10 mouse cellular contexts compared by ENCODE assay signal in genomic region chr3:121526096-121527093, GRCm38 (mm10). TPM values are rescaled to one million over a fixed set of nuclear protein-coding genes. Genes with fewer than 3 reads are reported as not detected.
DNase-seq lines count a peak whose midpoint lies in the region; ATAC-seq and TF ChIP-seq lines count a peak whose summit lies in the region.
"Had no signal": no experiment of that assay in that cellular context is flagged by ENCODE, and none has a peak within 500 bp of the region (broad histone marks: within the 10 kb centered on the region; RNA-seq: fewer than 3 reads in every experiment).

No protein-coding gene starts in this region.

- H3K36me3 ChIP-seq in forebrain, embryonic 13.5 days (ENCODE audit: poor library complexity, severe bottlenecking), result no peaks in the 10 kb centered on the region
- H3K36me3 ChIP-seq in forebrain, embryonic 10.5 days (replicated peaks), result no peaks in the 10 kb centered on the region
- H3K36me3 ChIP-seq in kidney, postnatal 0 days (ENCODE audit: insufficient read depth, low read length), result no peaks in the 10 kb centered on the region
- H3K36me3 ChIP-seq in kidney, embryonic 14.5 days (ENCODE audit: control insufficient read depth, insufficient read depth, low read length), result no peaks in the 10 kb centered on the region
- H3K36me3 ChIP-seq in limb, embryonic 14.5 days (ENCODE audit: control insufficient read depth, insufficient read depth, low read length), result no peaks in the 10 kb centered on the region

- 81% methylated on average over 17 of the region's 17 CpGs for WGBS in forebrain, embryonic 13.5 days
- WGBS in forebrain, embryonic 10.5 days, result 75% methylated on average over 17 of the region's 17 CpGs
- WGBS in kidney, postnatal 0 days, result 57% methylated on average over 17 of the region's 17 CpGs
- WGBS in kidney, embryonic 14.5 days, result 66% methylated on average over 17 of the region's 17 CpGs
- WGBS in limb, embryonic 14.5 days, result 45% methylated on average over 17 of the region's 17 CpGs
- 69% methylated on average over 17 of the region's 17 CpGs for WGBS in cerebellum, adult 2 months

- no peak overlapping the region for H3K27ac ChIP-seq in forebrain, embryonic 13.5 days
- H3K27ac ChIP-seq in forebrain, embryonic 10.5 days, result no peak overlapping the region
- 0 out of 2 replicates have a peak overlapping the region, but pooled peaks have one; percentile 10 for H3K27ac ChIP-seq in kidney, postnatal 0 days
- H3K27ac ChIP-seq in kidney, embryonic 14.5 days (ENCODE audit: low read depth, low read length), result no peak overlapping the region
- H3K27ac ChIP-seq in limb, embryonic 14.5 days (replicated peaks; ENCODE audit: low read depth, low read length), result no peak overlapping the region
- no peak overlapping the region for H3K27ac ChIP-seq in cerebellum, adult 2 months (ENCODE audit: insufficient read depth, low read length)
- H3K27ac ChIP-seq: hindbrain, postnatal 0 days had no signal

- DNase-seq in forebrain, embryonic 10.5 days (ENCODE audit: extremely low spot score, low spot score), result no peak
- no peak for DNase-seq in kidney, postnatal 0 days (ENCODE audit: low spot score)
- peak; percentile 9 for DNase-seq in brain, embryonic 14.5 days (ENCODE audit: low read depth)
- peak; percentile 71 for DNase-seq in limb, embryonic 14.5 days (ENCODE audit: low spot score)
- DNase-seq in cerebellum, adult 2 months, result no peak
- no peak for DNase-seq in adrenal gland, postnatal 36 days

- H3K4me1 ChIP-seq in forebrain, embryonic 13.5 days, result peaks cover 6% of the 10 kb centered on the region; the same call in 1 of the 2 replicates
- H3K4me1 ChIP-seq in forebrain, embryonic 10.5 days, result peaks cover 13% of the 10 kb centered on the region
- 0 out of 2 replicates have a peak, but pooled peaks cover 8% of the 10 kb centered on the region for H3K4me1 ChIP-seq in kidney, postnatal 0 days (replicated peaks; ENCODE audit: insufficient read depth, low read length)
- peaks cover 18% of the 10 kb centered on the region; the same call in 1 of the 2 replicates for H3K4me1 ChIP-seq in kidney, embryonic 14.5 days (ENCODE audit: control insufficient read depth, insufficient read depth, low read length)
- peaks cover 25% of the 10 kb centered on the region for H3K4me1 ChIP-seq in limb, embryonic 14.5 days (ENCODE audit: control insufficient read depth, insufficient read depth, low read length)
- H3K4me1 ChIP-seq in cerebellum, adult 2 months (ENCODE audit: control insufficient read depth, insufficient read depth, low read length), result no peaks in the 10 kb centered on the region

- TF ChIP-seq CTCF in kidney, postnatal 0 days (IDR thresholded peaks at IDR 0.05; ENCODE audit: low read depth), result no peak
- TF ChIP-seq CTCF in brain, embryonic 14.5 days (IDR thresholded peaks at IDR 0.05; ENCODE audit: borderline replicate concordance, extremely low read depth, insufficient read depth, insufficient read length), result no peak
- no peak for TF ChIP-seq CTCF in cerebellum, adult 2 months (IDR thresholded peaks at IDR 0.05; ENCODE audit: borderline replicate concordance, insufficient read depth, low read depth, low read length)

- no peaks in the 10 kb centered on the region for H3K9me3 ChIP-seq in forebrain, embryonic 13.5 days (replicated peaks)
- H3K9me3 ChIP-seq in forebrain, embryonic 10.5 days, result no peaks in the 10 kb centered on the region
- no peaks in the 10 kb centered on the region for H3K9me3 ChIP-seq in kidney, postnatal 0 days (replicated peaks; ENCODE audit: low read length)
- no peaks in the 10 kb centered on the region for H3K9me3 ChIP-seq in kidney, embryonic 14.5 days (ENCODE audit: control insufficient read depth, low read length)
- no peaks in the 10 kb centered on the region for H3K9me3 ChIP-seq in limb, embryonic 14.5 days (ENCODE audit: control insufficient read depth, low read length)

- no peak overlapping the region for H3K4me2 ChIP-seq in forebrain, embryonic 13.5 days
- H3K4me2 ChIP-seq in kidney, postnatal 0 days (ENCODE audit: low read length), result no peak overlapping the region
- H3K4me2 ChIP-seq in kidney, embryonic 14.5 days (replicated peaks; ENCODE audit: low read depth, low read length), result no peak overlapping the region
- H3K4me2 ChIP-seq in limb, embryonic 14.5 days (replicated peaks; ENCODE audit: low read depth, low read length, severe bottlenecking), result no peak overlapping the region

- H3K27me3 ChIP-seq in forebrain, embryonic 13.5 days, result peaks cover under 1% of the 10 kb centered on the region; the same call in 1 of the 2 replicates
- peaks cover 21% of the 10 kb centered on the region for H3K27me3 ChIP-seq in forebrain, embryonic 10.5 days (ENCODE audit: poor library complexity, severe bottlenecking)
- no peaks in the 10 kb centered on the region for H3K27me3 ChIP-seq in kidney, postnatal 0 days (ENCODE audit: insufficient read depth, low read length)
- no peaks in the 10 kb centered on the region for H3K27me3 ChIP-seq in kidney, embryonic 14.5 days (ENCODE audit: control insufficient read depth, insufficient read depth, low read length)
- H3K27me3 ChIP-seq in limb, embryonic 14.5 days (ENCODE audit: control insufficient read depth, insufficient read depth, low read length), result no peaks in the 10 kb centered on the region
- H3K27me3 ChIP-seq in cerebellum, adult 2 months (ENCODE audit: control insufficient read depth, insufficient read depth, low read length), result no peaks in the 10 kb centered on the region; the same call in 1 of the 2 replicates

- peak; percentile 59; the same call in 1 of the 2 replicates for ATAC-seq in forebrain, embryonic 13.5 days
- no peak for ATAC-seq in kidney, postnatal 0 days (replicated peaks; ENCODE audit: low FRiP score, low read depth)
- ATAC-seq in kidney, embryonic 14.5 days (ENCODE audit: low FRiP score, low TSS enrichment), result no peak
- peak; percentile 36; the same call in 1 of the 2 replicates for ATAC-seq in limb, embryonic 14.5 days (ENCODE audit: low FRiP score, low read depth)
- ATAC-seq: hindbrain, postnatal 0 days had no signal

- H3K4me3 ChIP-seq in forebrain, embryonic 13.5 days, result no peak overlapping the region
- no peak overlapping the region for H3K4me3 ChIP-seq in forebrain, embryonic 10.5 days
- H3K4me3 ChIP-seq in kidney, postnatal 0 days (replicated peaks; ENCODE audit: low read depth, low read length), result no peak overlapping the region
- no peak overlapping the region for H3K4me3 ChIP-seq in kidney, embryonic 14.5 days (ENCODE audit: low read length)
- H3K4me3 ChIP-seq in limb, embryonic 14.5 days (replicated peaks; ENCODE audit: low read length), result no peak overlapping the region
- no peak overlapping the region for H3K4me3 ChIP-seq in cerebellum, adult 2 months (replicated peaks; ENCODE audit: insufficient read depth, low read depth, low read length)

- TF ChIP-seq POLR2A in brain, embryonic 14.5 days (IDR thresholded peaks at IDR 0.05; ENCODE audit: borderline replicate concordance, extremely low read depth, insufficient read depth, insufficient read length, poor library complexity, severe bottlenecking), result no peak
- TF ChIP-seq POLR2A in limb, embryonic 14.5 days (IDR thresholded peaks at IDR 0.05; ENCODE audit: borderline replicate concordance, extremely low read depth, insufficient read depth, insufficient read length), result no peak
- TF ChIP-seq POLR2A in cerebellum, adult 2 months (IDR thresholded peaks at IDR 0.05; ENCODE audit: borderline replicate concordance, insufficient read depth, low read length), result no peak

- no peak overlapping the region for H3K9ac ChIP-seq in forebrain, embryonic 13.5 days
- H3K9ac ChIP-seq in kidney, postnatal 0 days (ENCODE audit: low read depth, low read length), result no peak overlapping the region
- H3K9ac ChIP-seq in kidney, embryonic 14.5 days (ENCODE audit: low read depth, low read length), result no peak overlapping the region
- H3K9ac ChIP-seq in limb, embryonic 14.5 days (ENCODE audit: low read depth, low read length, severe bottlenecking), result no peak overlapping the region

RNA-seq across cellular contexts. Expression of gene Slc44a3, which starts 5.8 kb away (rescaled TPM):
- polyA plus RNA-seq in forebrain, embryonic 13.5 days (2015; fragmentation: Nextera tagmentation; extraction: Ambion mirVana), result 0.39 and 0.57 TPM in 2 replicates
- polyA plus RNA-seq in forebrain, embryonic 10.5 days (2016; fragmentation: Nextera tagmentation; extraction: Ambion mirVana), result 0.55 and 0.64 TPM in 2 replicates
- polyA plus RNA-seq in kidney, postnatal 0 days (2015; fragmentation: Nextera tagmentation; extraction: Ambion mirVana), result 16.9 and 18.2 TPM in 2 replicates
- 5.6 and 9.0 TPM in 2 replicates for polyA plus RNA-seq in kidney, embryonic 14.5 days (2014; fragmentation: Nextera tagmentation; extraction: Ambion mirVana)
- 0.19 and 0.29 TPM in 2 replicates for polyA plus RNA-seq in brain, embryonic 14.5 days (2012; rRNA removed)
- polyA plus RNA-seq in limb, embryonic 14.5 days (2012; rRNA removed), result 0.82 and 0.91 TPM in 2 replicates
- 1.7 and 2.3 TPM in 2 replicates for polyA plus RNA-seq in limb, embryonic 14.5 days (2014; fragmentation: Nextera tagmentation; extraction: Ambion mirVana)
- polyA plus RNA-seq in cerebellum, adult 2 months (2012; rRNA removed), result 0.51 and 0.52 TPM in 2 replicates
- 10 to 100 TPM; 18.4 to 26.2 TPM for total RNA-seq in adrenal gland, postnatal 36 days (2021)
- total RNA-seq: left cerebral cortex, postnatal 14 days had no signal

Comparison
In these comparisons a context has a peak if more than half of its experiments do, and no peak if none do; other contexts are left out.
1. ATAC-seq: peak in forebrain, embryonic 13.5 days (single experiment) and limb, embryonic 14.5 days (single experiment); none in kidney, postnatal 0 days (single experiment) and kidney, embryonic 14.5 days (single experiment).
2. DNase-seq: peak in brain, embryonic 14.5 days (single experiment) and limb, embryonic 14.5 days (single experiment); none in forebrain, embryonic 10.5 days (single experiment), kidney, postnatal 0 days (single experiment), cerebellum, adult 2 months (0 of 2) and adrenal gland, postnatal 36 days (0 of 2).